Comparison of ENCODE assay signal across 10 mouse cellular contexts in the genomic region with DNA sequence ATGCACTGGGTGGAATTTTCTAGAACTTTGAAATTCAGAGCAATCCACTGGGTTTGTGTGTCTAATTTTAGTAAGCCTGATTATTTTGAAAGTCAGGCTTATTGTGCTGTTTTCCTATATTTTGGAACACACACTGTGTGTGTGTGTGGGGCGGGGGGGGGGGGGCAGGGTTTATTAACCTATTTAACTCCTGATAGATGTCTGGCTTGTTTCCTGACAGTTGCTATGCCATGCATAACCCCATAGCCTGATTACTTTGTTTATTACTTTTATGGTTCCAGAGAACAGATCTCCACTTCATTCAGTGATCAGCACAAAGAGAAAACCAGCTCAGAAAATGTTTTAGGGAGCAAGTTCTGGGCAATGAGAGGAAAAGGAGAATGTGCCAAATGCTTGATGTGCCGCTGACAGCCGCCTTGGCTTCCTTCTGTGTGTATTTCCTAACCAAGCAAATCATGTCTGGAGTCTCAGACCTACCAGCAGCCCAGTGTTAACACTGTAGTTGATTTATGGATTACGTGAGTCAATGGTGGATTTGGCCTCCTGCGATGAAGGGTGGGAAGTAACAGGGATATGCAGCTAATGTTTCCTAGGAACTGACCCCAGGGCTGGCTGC.
A peak's percentile ranks its signal among the peaks of the same experiment; 100 is the strongest.
DNase-seq lines count a peak whose midpoint lies in the region; TF ChIP-seq lines count a peak whose summit lies in the region.
"Had no signal": no experiment of that assay in that cellular context is flagged by ENCODE, and none has a peak within 500 bp of the region (broad histone marks: within the 10 kb centered on the region; RNA-seq: fewer than 3 reads in every experiment).

No protein-coding gene starts in this region.

- intact Hi-C loops in left cerebral cortex, postnatal 14 days (cut with DNase I), result no loop called here
- intact Hi-C loops in heart, postnatal 36 days (cut with DNase I), result no loop called here
- intact Hi-C loops in left cerebral cortex, adult 2 months (cut with DNase I), result no loop called here

- TF ChIP-seq CTCF in left cerebral cortex, adult 2 months (IDR thresholded peaks at IDR 0.05), result no peak

- peak; percentile 13 for DNase-seq in cerebellum, adult 9-10 months
- DNase-seq in cerebellum, adult 11-12 months, result no peak
- peak; percentile 19 to 20 for DNase-seq in left cerebral cortex, postnatal 14 days (ENCODE audit: low spot score in 2 of 2)
- no peak for DNase-seq in left cerebral cortex, adult 11 months (ENCODE audit: low spot score)
- DNase-seq in heart, postnatal 36 days, result peak; percentile 13 to 19
- peak; percentile 54 for DNase-seq in lung, postnatal 10 days
- no peak for DNase-seq in left cerebral cortex, adult 2 months (ENCODE audit: extremely low spot score in 1 of 2, low spot score in 2 of 2)
- no peak for DNase-seq in thymus, postnatal 10 days (ENCODE audit: low spot score in 2 of 2)

- no peak overlapping the region for H3K27ac ChIP-seq in left cerebral cortex, adult 2 months
- H3K27ac ChIP-seq: heart, embryonic 13.5 days; liver, embryonic 14.5 days had no signal

- no peak overlapping the region for H3K4me3 ChIP-seq in left cerebral cortex, adult 2 months
- H3K4me3 ChIP-seq: heart, embryonic 13.5 days had no signal

Comparison
In these comparisons a context has a peak if more than half of its experiments do, and no peak if none do; other contexts are left out.
1. DNase-seq: peak in cerebellum, adult 9-10 months (single experiment), left cerebral cortex, postnatal 14 days (2 of 2), heart, postnatal 36 days (2 of 2) and lung, postnatal 10 days (single experiment); none in cerebellum, adult 11-12 months (single experiment), left cerebral cortex, adult 11 months (single experiment), left cerebral cortex, adult 2 months (0 of 2) and thymus, postnatal 10 days (0 of 2).